In genomic region chr10:69858897-69859605, GRCm38 (mm10) we compare ENCODE assay signal across 10 mouse cellular contexts.
A peak's percentile ranks its signal among the peaks of the same experiment; 100 is the strongest.
DNase-seq lines count a peak whose midpoint lies in the region; ATAC-seq and TF ChIP-seq lines count a peak whose summit lies in the region.
"Had no signal": no experiment of that assay in that cellular context is flagged by ENCODE, and none has a peak within 500 bp of the region (broad histone marks: within the 10 kb centered on the region; RNA-seq: fewer than 3 reads in every experiment).

No protein-coding gene starts in this region.

- H3K27me3 ChIP-seq in embryonic facial prominence, embryonic 14.5 days (replicated peaks; ENCODE audit: control insufficient read depth, insufficient read depth, low read length) = no peaks in the 10 kb centered on the region
- no peaks in the 10 kb centered on the region for H3K27me3 ChIP-seq in limb, embryonic 14.5 days (ENCODE audit: control insufficient read depth, insufficient read depth, low read length)
- H3K27me3 ChIP-seq in kidney, embryonic 14.5 days (ENCODE audit: control insufficient read depth, insufficient read depth, low read length) = no peaks in the 10 kb centered on the region
- H3K27me3 ChIP-seq: intestine, embryonic 15.5 days; megakaryocyte, embryonic 14.5 days had no signal

- no peak overlapping the region for H3K27ac ChIP-seq in embryonic facial prominence, embryonic 14.5 days (replicated peaks; ENCODE audit: low read depth, low read length)
- no peak overlapping the region; the same call in 1 of the 2 replicates for H3K27ac ChIP-seq in limb, embryonic 14.5 days (replicated peaks; ENCODE audit: low read depth, low read length)
- no peak overlapping the region; the same call in 1 of the 2 replicates for H3K27ac ChIP-seq in gastrocnemius, adult 2 months
- no peak overlapping the region for H3K27ac ChIP-seq in kidney, embryonic 14.5 days (ENCODE audit: low read depth, low read length)
- H3K27ac ChIP-seq: intestine, embryonic 15.5 days had no signal

- H3K4me1 ChIP-seq in embryonic facial prominence, embryonic 14.5 days (ENCODE audit: control insufficient read depth, insufficient read depth, low read length) = peaks cover 6% of the 10 kb centered on the region; the same call in 1 of the 2 replicates
- 0 out of 2 replicates have a peak, but pooled peaks cover 7% of the 10 kb centered on the region for H3K4me1 ChIP-seq in limb, embryonic 14.5 days (ENCODE audit: control insufficient read depth, insufficient read depth, low read length)
- H3K4me1 ChIP-seq in kidney, embryonic 14.5 days (ENCODE audit: control insufficient read depth, insufficient read depth, low read length) = peaks cover 5% of the 10 kb centered on the region; the same call in 1 of the 2 replicates
- H3K4me1 ChIP-seq: megakaryocyte, embryonic 14.5 days had no signal

- no peak overlapping the region for H3K9ac ChIP-seq in embryonic facial prominence, embryonic 14.5 days (ENCODE audit: low read depth, low read length)
- no peak overlapping the region for H3K9ac ChIP-seq in limb, embryonic 14.5 days (ENCODE audit: low read depth, low read length, severe bottlenecking)
- H3K9ac ChIP-seq in kidney, embryonic 14.5 days (ENCODE audit: low read depth, low read length) = no peak overlapping the region
- H3K9ac ChIP-seq: intestine, embryonic 15.5 days had no signal

- TF ChIP-seq CTCF in gastrocnemius, adult 2 months (IDR thresholded peaks at IDR 0.05) = no peak

- H3K4me2 ChIP-seq in embryonic facial prominence, embryonic 14.5 days (ENCODE audit: low read depth, low read length) = no peak overlapping the region
- no peak overlapping the region for H3K4me2 ChIP-seq in limb, embryonic 14.5 days (replicated peaks; ENCODE audit: low read depth, low read length, severe bottlenecking)
- no peak overlapping the region for H3K4me2 ChIP-seq in kidney, embryonic 14.5 days (replicated peaks; ENCODE audit: low read depth, low read length)
- H3K4me2 ChIP-seq: intestine, embryonic 15.5 days had no signal

- no peak overlapping the region for H3K4me3 ChIP-seq in embryonic facial prominence, embryonic 14.5 days (ENCODE audit: low read depth, low read length)
- no peak overlapping the region for H3K4me3 ChIP-seq in limb, embryonic 14.5 days (replicated peaks; ENCODE audit: low read length)
- H3K4me3 ChIP-seq in gastrocnemius, adult 2 months = no peak overlapping the region
- H3K4me3 ChIP-seq in kidney, embryonic 14.5 days (ENCODE audit: low read length) = no peak overlapping the region
- H3K4me3 ChIP-seq: intestine, embryonic 15.5 days; megakaryocyte, embryonic 14.5 days had no signal

- intact Hi-C loops in gastrocnemius, adult 2 months (cut with DNase I) = no loop called here

- peak; percentile 18 for DNase-seq in embryo, embryonic 11 days
- DNase-seq in embryo, embryonic 10 days (ENCODE audit: low spot score) = no peak
- peak; percentile 31 for DNase-seq in 3T3-L1 (ENCODE audit: low read depth, low spot score)
- DNase-seq in embryonic facial prominence, embryonic 14.5 days (ENCODE audit: low spot score) = peak; percentile 70
- peak; percentile 47 for DNase-seq in limb, embryonic 14.5 days (ENCODE audit: low spot score)
- no peak for DNase-seq in gastrocnemius, adult 2 months
- no peak for DNase-seq in adrenal gland, postnatal 10 days

- H3K36me3 ChIP-seq in embryonic facial prominence, embryonic 14.5 days (ENCODE audit: control insufficient read depth, insufficient read depth, low read length) = no peaks in the 10 kb centered on the region
- H3K36me3 ChIP-seq in limb, embryonic 14.5 days (ENCODE audit: control insufficient read depth, insufficient read depth, low read length) = no peaks in the 10 kb centered on the region
- H3K36me3 ChIP-seq in kidney, embryonic 14.5 days (ENCODE audit: control insufficient read depth, insufficient read depth, low read length) = no peaks in the 10 kb centered on the region
- H3K36me3 ChIP-seq: intestine, embryonic 15.5 days had no signal

- no peak for TF ChIP-seq POLR2A in limb, embryonic 14.5 days (IDR thresholded peaks at IDR 0.05; ENCODE audit: borderline replicate concordance, extremely low read depth, insufficient read depth, insufficient read length)

- peak; percentile 76 for ATAC-seq in embryonic facial prominence, embryonic 14.5 days (ENCODE audit: low read depth)
- no peak for ATAC-seq in limb, embryonic 14.5 days (ENCODE audit: low FRiP score, low read depth)
- ATAC-seq in kidney, embryonic 14.5 days (ENCODE audit: low FRiP score, low TSS enrichment) = no peak
- ATAC-seq: intestine, embryonic 15.5 days had no signal

- no peaks in the 10 kb centered on the region for H3K9me3 ChIP-seq in embryonic facial prominence, embryonic 14.5 days (ENCODE audit: control insufficient read depth, low read length)
- no peaks in the 10 kb centered on the region for H3K9me3 ChIP-seq in limb, embryonic 14.5 days (ENCODE audit: control insufficient read depth, low read length)
- H3K9me3 ChIP-seq in kidney, embryonic 14.5 days (ENCODE audit: control insufficient read depth, low read length) = no peaks in the 10 kb centered on the region
- H3K9me3 ChIP-seq: intestine, embryonic 15.5 days had no signal

- 26% methylated on average over 4 of the region's 4 CpGs for WGBS in embryonic facial prominence, embryonic 14.5 days
- WGBS in limb, embryonic 14.5 days = 22% methylated on average over 4 of the region's 4 CpGs
- WGBS in kidney, embryonic 14.5 days = 35% methylated on average over 4 of the region's 4 CpGs

Comparison
In these comparisons a context has a peak if more than half of its experiments do, and no peak if none do; other contexts are left out.
1. DNase-seq: peak in embryo, embryonic 11 days (single experiment), 3T3-L1 (single experiment), embryonic facial prominence, embryonic 14.5 days (single experiment) and limb, embryonic 14.5 days (single experiment); none in embryo, embryonic 10 days (single experiment), gastrocnemius, adult 2 months (single experiment) and adrenal gland, postnatal 10 days (single experiment).